Mouse (Mus musculus) neural tube, embryonic 14.5 days (tissue): ENCODE measurements around the gene St8sia1. TPM values are rescaled to one million over a fixed set of nuclear protein-coding genes. Genes with fewer than 3 reads are reported as not detected.

Experiments
- ATAC-seq: fragments of 200-750 bp; cut with Nextera tagmentation; 2 replicates; pipeline ENCODE4 v1.8.0; 2017; ENCODE audit warnings: low read depth, mild to moderate bottlenecking, moderate TSS enrichment, moderate library complexity
- H3K27ac ChIP-seq: fragments of 300-500 bp; sonication (generic); 2 replicates; pipeline ENCODE4 v1.5.1; 2014; ENCODE audit warnings: low read depth, mild to moderate bottlenecking, control low read depth, low read length, moderate library complexity, mixed read lengths
- H3K27me3 ChIP-seq: fragments of 300-500 bp; sonication (generic); 2 replicates; pipeline ENCODE4 v1.6.1; 2014; ENCODE audit warnings: low read length; ENCODE audit not compliant: control insufficient read depth, insufficient read depth
- H3K36me3 ChIP-seq: fragments of 300-500 bp; sonication (generic); 2 replicates; pipeline ENCODE4 v1.6.1; 2014; ENCODE audit warnings: low read length, mixed read lengths; ENCODE audit not compliant: control insufficient read depth, insufficient read depth
- H3K4me1 ChIP-seq: fragments of 300-500 bp; sonication (generic); 2 replicates; pipeline ENCODE4 v1.6.1; 2014; ENCODE audit warnings: low read length; ENCODE audit not compliant: control insufficient read depth, insufficient read depth
- H3K4me2 ChIP-seq: fragments of 300-500 bp; sonication (generic); 2 replicates; pipeline ENCODE4 v1.6.1; 2014; ENCODE audit warnings: mild to moderate bottlenecking, low read depth, low read length, control low read depth
- H3K4me3 ChIP-seq: fragments of 300-500 bp; sonication (generic); 2 replicates; pipeline ENCODE4 v1.5.1; 2014; ENCODE audit warnings: low read depth, low read length, control low read depth, mixed read lengths
- H3K9ac ChIP-seq: fragments of 300-500 bp; sonication (generic); replicated peaks from 2 replicates; pipeline ENCODE4 v1.6.1; 2014; ENCODE audit warnings: low read depth, mild to moderate bottlenecking, control low read depth, low read length, mixed read lengths
- H3K9me3 ChIP-seq: fragments of 300-500 bp; sonication (generic); 2 replicates; pipeline ENCODE4 v1.6.1; 2016; ENCODE audit warnings: low read length; ENCODE audit not compliant: control insufficient read depth
- WGBS: fragments of 180-500 bp; shearing (Covaris S2); extraction: QIAGEN DNeasy Blood & Tissue Kit; methylation state at CpG from one replicate; pipeline ENCODE4 v1.1.7; 2014; 5-methylcytosine and 5-hydroxymethylcytosine counted together
- polyA plus RNA-seq: library from polyadenylated mRNA; unstranded; fragments of >200 nt; fragmentation: Nextera tagmentation; extraction: Ambion mirVana; gene quantifications from 2 replicates; pipeline ENCODE4 v1.2.1, GENCODE M21; 2014

Gene St8sia1
- polyA plus RNA-seq, 1 experiment from 2014 or later: 8.2 TPM

GRCm38 (mm10) chr6:142804402-142804801 lies 159.8 kb downstream of the St8sia1 start, which contains the start of gene Sult6b2:
Gene Sult6b2 (minus strand): TSS chr6:142804502.
- Histone ChIP-seq H3K4me2 (no peak within 1 kb of the TSS), H3K27ac (no peak within 1 kb of the TSS), H3K4me1 (no peaks in the 10 kb centered on the region), H3K9ac (no peak within 1 kb of the TSS), H3K4me3 (no peak within 1 kb of the TSS), H3K9me3 (no peaks in the 10 kb centered on the region), H3K36me3 (no peaks in the 10 kb centered on the region), H3K27me3 (no peaks in the 10 kb centered on the region)
- no peak for ATAC-seq

- Histone ChIP-seq H3K4me2 (no peak overlapping the region), H3K27ac (no peak overlapping the region), H3K36me3 (no peaks in the 10 kb centered on the region), H3K4me1 (no peaks in the 10 kb centered on the region), H3K4me3 (no peak overlapping the region), H3K9ac (no peak overlapping the region), H3K27me3 (no peaks in the 10 kb centered on the region), H3K9me3 (no peaks in the 10 kb centered on the region)
- no peak for ATAC-seq
- WGBS: 58% methylated on average over 11 of the region's 11 CpGs
Measured at GRCm38 (mm10) chr6:142802617-142803525, 161.4 kb downstream of the St8sia1 start.

GRCm38 (mm10) chr6:142801687-142802086 lies 162.6 kb downstream of the St8sia1 start:
- H3K4me1 ChIP-seq: no peaks in the 10 kb centered on the region
- H3K27ac ChIP-seq: no peak overlapping the region
- WGBS: 84% methylated on average over 5 of the region's 5 CpGs
- H3K4me3 ChIP-seq: no peak overlapping the region
- no peaks in the 10 kb centered on the region for H3K36me3 ChIP-seq
- ATAC-seq: no peak
- no peak overlapping the region for H3K4me2 ChIP-seq
- no peak overlapping the region for H3K9ac ChIP-seq
- no peaks in the 10 kb centered on the region for H3K9me3 ChIP-seq
- H3K27me3 ChIP-seq: no peaks in the 10 kb centered on the region

- H3K9ac ChIP-seq: no peak overlapping the region
- H3K27me3 ChIP-seq: no peaks in the 10 kb centered on the region
- no peaks in the 10 kb centered on the region for H3K9me3 ChIP-seq
- no peaks in the 10 kb centered on the region for H3K36me3 ChIP-seq
- H3K4me2 ChIP-seq: no peak overlapping the region
- no peak overlapping the region for H3K27ac ChIP-seq
- ATAC-seq: no peak
- H3K4me3 ChIP-seq: no peak overlapping the region
- WGBS: 88% methylated on average over 7 of the region's 7 CpGs
- no peaks in the 10 kb centered on the region for H3K4me1 ChIP-seq
Measured at GRCm38 (mm10) chr6:142799704-142800374, 164.4 kb downstream of the St8sia1 start.

- Histone ChIP-seq H3K4me1 (peaks cover 1% of the 10 kb centered on the region; the same call in 1 of the 2 replicates), H3K36me3 (no peaks in the 10 kb centered on the region), H3K27me3 (no peaks in the 10 kb centered on the region), H3K4me3 (no peak overlapping the region), H3K9me3 (no peaks in the 10 kb centered on the region), H3K27ac (no peak overlapping the region), H3K9ac (no peak overlapping the region), H3K4me2 (no peak overlapping the region)
- ATAC-seq: no peak
- WGBS: 79% methylated on average over 9 of the region's 9 CpGs
Measured at GRCm38 (mm10) chr6:142798837-142799236, 165.4 kb downstream of the St8sia1 start.

GRCm38 (mm10) chr6:142797996-142798395 lies 166.3 kb downstream of the St8sia1 start:
- 57% methylated on average over 1 of the region's 1 CpGs for WGBS
- Histone ChIP-seq H3K9me3 (no peaks in the 10 kb centered on the region), H3K4me3 (no peak overlapping the region), H3K4me1 (peaks cover 9% of the 10 kb centered on the region), H3K27me3 (no peaks in the 10 kb centered on the region), H3K27ac (no peak overlapping the region), H3K9ac (no peak overlapping the region), H3K4me2 (no peak overlapping the region), H3K36me3 (no peaks in the 10 kb centered on the region)
- ATAC-seq: no peak

GRCm38 (mm10) chr6:142795655-142796441 lies 168.4 kb downstream of the St8sia1 start:
- Histone ChIP-seq H3K27ac (no peak overlapping the region), H3K9me3 (no peaks in the 10 kb centered on the region), H3K4me3 (no peak overlapping the region), H3K4me2 (no peak overlapping the region), H3K27me3 (no peaks in the 10 kb centered on the region), H3K36me3 (no peaks in the 10 kb centered on the region), H3K9ac (no peak overlapping the region), H3K4me1 (peaks cover 9% of the 10 kb centered on the region)
- ATAC-seq: no peak
- 85% methylated on average over 15 of the region's 15 CpGs for WGBS

GRCm38 (mm10) chr6:142795087-142795486 lies 169.2 kb downstream of the St8sia1 start:
- Histone ChIP-seq H3K27me3 (no peaks in the 10 kb centered on the region), H3K27ac (no peak overlapping the region), H3K36me3 (no peaks in the 10 kb centered on the region), H3K9me3 (no peaks in the 10 kb centered on the region), H3K4me1 (peaks cover 9% of the 10 kb centered on the region), H3K4me3 (no peak overlapping the region), H3K4me2 (no peak overlapping the region), H3K9ac (no peak overlapping the region)
- WGBS: 92% methylated on average over 9 of the region's 9 CpGs
- no peak for ATAC-seq
